Mouse (Mus musculus): ENCODE results near the gene Brpf3.

Gene Brpf3

DNA sequence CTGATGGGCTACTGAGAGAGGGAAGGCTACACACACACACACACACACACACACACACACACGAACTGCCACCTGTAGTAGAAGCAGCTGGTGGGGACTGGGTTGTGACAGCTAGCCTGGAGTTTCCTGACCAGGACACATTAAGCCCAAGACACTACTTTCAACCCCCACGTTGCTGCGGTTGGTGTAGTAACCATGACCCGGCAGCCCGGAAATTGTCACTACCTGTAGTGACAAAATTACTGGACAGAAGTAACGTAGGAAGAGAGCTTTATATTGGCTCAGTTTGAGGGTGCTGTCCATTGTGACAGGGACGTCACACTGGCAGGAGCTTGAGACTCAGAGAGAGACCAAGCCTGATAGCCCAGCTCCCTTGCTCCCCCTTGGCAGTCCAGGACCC, 71.4 kb downstream of the Brpf3 start:
- DNase-seq (ENCODE audit: low read depth, low spot score) = no peak

DNA sequence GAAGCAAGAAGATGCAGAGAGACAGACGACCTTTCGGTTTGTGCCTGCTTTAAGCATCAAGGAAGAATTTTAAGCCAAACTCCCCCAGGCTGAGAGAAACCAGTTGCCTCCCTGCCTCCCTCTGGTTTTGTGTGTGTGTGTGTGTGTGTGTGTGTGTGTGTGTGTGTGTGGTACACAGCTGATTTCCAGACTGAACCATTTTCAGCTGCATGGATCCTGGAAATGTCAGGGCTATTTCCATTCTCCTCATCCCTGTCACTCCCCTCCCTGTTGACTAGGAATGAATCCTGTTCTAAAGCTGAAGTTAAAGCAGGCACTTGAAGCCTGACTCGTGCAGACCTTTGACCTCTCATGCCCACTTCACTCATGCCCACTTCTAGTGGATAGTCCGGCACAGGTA, 73.3 kb downstream of the Brpf3 start:
- DNase-seq (ENCODE audit: low read depth, low spot score) = no peak

DNA sequence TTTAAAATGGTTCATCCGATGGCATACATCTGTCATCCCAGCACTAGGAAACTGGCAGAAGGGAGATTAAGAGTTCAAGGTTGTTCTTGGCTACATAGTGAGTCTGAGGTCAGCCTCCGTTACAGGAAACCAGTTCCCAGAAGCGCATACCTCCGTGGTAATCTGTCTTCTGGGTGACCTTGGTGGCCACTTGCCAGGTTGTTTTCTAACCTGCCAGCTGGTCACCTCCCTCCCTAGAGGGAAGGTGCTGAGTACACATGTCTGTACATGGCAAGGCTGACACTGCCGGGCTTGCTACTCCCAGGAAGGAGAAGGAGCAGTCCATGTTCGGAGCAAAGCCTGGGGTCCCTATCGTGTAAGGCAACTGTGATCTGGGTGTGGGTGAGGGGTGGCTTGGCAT, 73.9 kb downstream of the Brpf3 start:
- DNase-seq (ENCODE audit: low read depth, low spot score) = no peak

DNA sequence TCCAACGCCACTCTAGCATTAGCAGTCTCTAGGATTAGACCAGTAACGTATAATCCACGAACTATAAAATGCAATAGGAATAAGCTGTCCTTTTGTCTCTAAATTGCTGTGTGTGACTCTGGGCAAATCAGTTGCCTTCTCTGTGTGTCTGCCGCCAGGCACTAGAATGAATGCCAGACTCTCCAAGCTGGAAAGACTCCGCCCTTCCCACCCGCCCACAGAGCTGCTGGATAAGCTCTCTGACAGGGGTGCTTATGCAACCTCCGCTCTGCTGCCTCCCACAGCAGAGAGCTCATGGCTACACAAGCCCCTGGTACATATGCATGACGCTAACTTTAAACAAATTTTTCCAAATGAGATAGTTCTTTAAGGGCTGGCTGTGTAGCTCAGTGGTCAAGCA, 74.4 kb downstream of the Brpf3 start:
- DNase-seq (ENCODE audit: low read depth, low spot score) = no peak

GRCm38 (mm10) chr17:28876331-28876730, 75.4 kb downstream of the Brpf3 start:
- DNase-seq (ENCODE audit: low read depth, low spot score) = no peak

- DNase-seq (ENCODE audit: low read depth, low spot score) = no peak
Observed at GRCm38 (mm10) chr17:28876821-28877220, 75.9 kb downstream of the Brpf3 start.

GRCm38 (mm10) chr17:28879931-28880391, 79.1 kb downstream of the Brpf3 start:
- DNase-seq (ENCODE audit: low read depth, low spot score) = peak; percentile 79

DNA sequence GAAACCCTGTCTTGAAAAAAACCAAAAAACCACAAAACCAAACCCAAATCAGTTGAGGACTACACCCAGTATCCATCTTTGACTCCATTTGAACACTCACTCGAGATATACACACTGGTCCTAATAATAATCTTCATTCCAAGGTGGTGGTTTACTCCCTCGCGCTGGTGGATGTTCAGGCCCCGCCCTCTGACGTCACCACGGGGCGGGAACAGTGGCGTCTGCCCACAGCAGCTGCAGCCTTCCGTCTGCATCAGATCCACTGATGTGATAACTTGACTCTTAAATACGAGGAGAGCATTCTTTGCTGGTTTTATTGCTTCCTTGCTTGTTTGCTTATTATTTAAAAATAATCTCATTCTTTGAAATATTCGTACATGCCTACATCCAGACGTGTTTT, 81.4 kb downstream of the Brpf3 start:
- peak; percentile 54 for DNase-seq (ENCODE audit: low read depth, low spot score)

- no peak for DNase-seq (ENCODE audit: low read depth, low spot score)
Observed at GRCm38 (mm10) chr17:28882810-28883209, 81.9 kb downstream of the Brpf3 start.

GRCm38 (mm10) chr17:28883941-28884516, 83.1 kb downstream of the Brpf3 start:
- DNase-seq (ENCODE audit: low read depth, low spot score) = no peak

DNA sequence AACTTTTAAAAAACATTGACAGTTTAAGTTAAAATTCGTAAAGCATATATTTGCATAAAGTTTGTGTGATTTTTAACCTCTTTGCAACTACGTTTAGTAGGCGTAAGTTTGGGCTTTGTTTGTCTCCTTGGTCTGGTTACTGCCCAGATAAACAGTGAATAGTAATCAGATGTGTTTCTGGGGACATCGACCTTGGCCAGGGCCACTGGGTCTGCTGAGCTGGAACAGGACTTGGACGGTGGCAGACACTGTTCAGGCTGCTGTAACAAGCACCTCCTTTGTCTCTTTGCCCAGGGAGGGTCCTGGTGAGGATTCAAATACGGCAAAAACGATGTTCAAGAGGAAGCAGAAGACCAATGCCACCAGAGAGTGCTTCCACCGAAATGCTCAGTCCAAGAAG, 84.3 kb downstream of the Brpf3 start:
- DNase-seq (ENCODE audit: low read depth, low spot score) = no peak

- no peak for DNase-seq (ENCODE audit: low read depth, low spot score)
Observed at GRCm38 (mm10) chr17:28886266-28886665, 85.4 kb downstream of the Brpf3 start.
